Mouse (Mus musculus): ENCODE results near the gene Ctc1. TPM values are rescaled to one million over a fixed set of nuclear protein-coding genes. Genes with fewer than 3 reads are reported as not detected.

The Ctc1 gene
- polyA plus RNA-seq, 1 experiment, result 47.0 TPM

DNA sequence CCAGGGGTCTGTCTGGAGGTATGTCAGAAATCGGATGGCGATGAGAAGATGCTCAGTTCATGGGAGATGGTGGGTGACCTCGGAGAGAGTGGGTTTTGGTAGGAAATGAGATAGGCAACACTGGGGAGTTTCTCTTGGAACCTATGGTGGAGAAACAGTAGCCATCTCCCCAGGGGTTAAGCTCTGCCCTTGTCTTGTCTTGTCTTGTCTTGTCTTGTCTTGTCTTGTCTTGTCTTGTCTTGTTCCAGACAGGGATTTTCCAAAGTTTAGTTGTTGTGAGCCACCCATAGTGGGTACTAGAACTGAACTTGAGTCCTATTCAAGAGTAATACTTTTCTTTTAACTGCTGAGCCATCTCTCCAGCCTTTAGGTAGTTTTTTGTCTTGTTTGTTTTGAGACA, 10.9 kb downstream of the Ctc1 start:
- H3K4me3 ChIP-seq (ENCODE audit: insufficient read depth, low read length), result no peak overlapping the region
- no peaks in the 10 kb centered on the region for H3K4me1 ChIP-seq (ENCODE audit: control insufficient read depth, insufficient read depth, low read length)
- TF ChIP-seq CTCF (IDR thresholded peaks at IDR 0.05; ENCODE audit: extremely low read depth, insufficient read depth, low read length) (no peak), POLR2A (IDR thresholded peaks at IDR 0.05; ENCODE audit: extremely low read depth, insufficient read depth, low read length) (no peak)
- no peak overlapping the region for H3K27ac ChIP-seq (ENCODE audit: insufficient read depth, low read length)

DNA sequence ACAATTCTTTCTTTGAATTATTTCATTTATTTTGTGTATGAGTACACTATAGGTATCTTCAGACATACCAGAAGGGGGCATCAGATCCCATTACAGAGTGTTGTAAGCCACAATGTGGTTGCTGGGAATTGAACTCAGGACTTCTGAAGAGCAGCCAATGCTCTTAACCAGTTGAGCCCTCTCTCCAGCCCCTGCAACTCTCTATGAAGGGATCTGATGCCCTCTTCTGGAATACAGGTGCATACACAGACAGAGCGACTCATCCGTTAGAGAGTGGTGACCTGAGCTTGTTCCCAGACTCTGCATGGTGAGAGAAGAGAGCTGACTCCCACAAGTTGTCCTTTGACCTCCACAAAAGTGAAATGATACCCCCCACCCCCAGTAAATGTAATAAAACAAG, 13.1 kb downstream of the Ctc1 start:
- Histone ChIP-seq H3K4me1 (ENCODE audit: control insufficient read depth, insufficient read depth, low read length) (no peaks in the 10 kb centered on the region), H3K27ac (ENCODE audit: insufficient read depth, low read length) (no peak overlapping the region), H3K4me3 (ENCODE audit: insufficient read depth, low read length) (no peak overlapping the region)
- TF ChIP-seq POLR2A (IDR thresholded peaks at IDR 0.05; ENCODE audit: extremely low read depth, insufficient read depth, low read length), result no peak
- peak; percentile 32 for TF ChIP-seq CTCF (IDR thresholded peaks at IDR 0.05; ENCODE audit: extremely low read depth, insufficient read depth, low read length)

- H3K27ac ChIP-seq (ENCODE audit: insufficient read depth, low read length), result no peak overlapping the region
- TF ChIP-seq CTCF (IDR thresholded peaks at IDR 0.05; ENCODE audit: extremely low read depth, insufficient read depth, low read length), result no peak
- TF ChIP-seq POLR2A (IDR thresholded peaks at IDR 0.05; ENCODE audit: extremely low read depth, insufficient read depth, low read length), result no peak
These were observed 17.8 kb downstream of the Ctc1 start for GRCm38 (mm10) chr11:69033552-69033951.

DNA sequence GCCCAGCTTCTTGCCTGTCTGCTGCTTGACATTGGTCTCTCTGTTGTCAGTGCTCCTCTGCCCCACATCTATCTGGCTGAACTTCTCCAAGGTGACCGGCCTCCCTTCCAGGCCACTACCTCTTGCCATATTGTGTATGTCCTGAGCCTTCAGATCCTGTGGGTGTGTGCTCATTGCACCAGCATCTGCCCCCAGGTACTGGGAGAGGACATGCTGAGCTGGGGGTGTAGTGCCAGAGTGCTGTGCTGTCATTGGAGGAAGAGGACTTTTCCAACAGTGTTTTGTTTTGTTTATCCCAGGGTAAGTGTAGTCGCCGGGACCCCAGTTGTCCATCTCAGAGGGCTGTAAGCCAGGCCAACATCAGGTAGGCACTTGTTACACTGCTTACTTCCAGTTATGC, 18.9 kb downstream of the Ctc1 start:
- Histone ChIP-seq H3K4me1 (ENCODE audit: control insufficient read depth, insufficient read depth, low read length) (0 out of 2 replicates have a peak, but pooled peaks cover 1% of the 10 kb centered on the region), H3K4me3 (ENCODE audit: insufficient read depth, low read length) (no peak overlapping the region), H3K27ac (ENCODE audit: insufficient read depth, low read length) (no peak overlapping the region)
- TF ChIP-seq POLR2A (IDR thresholded peaks at IDR 0.05; ENCODE audit: extremely low read depth, insufficient read depth, low read length) (no peak), CTCF (IDR thresholded peaks at IDR 0.05; ENCODE audit: extremely low read depth, insufficient read depth, low read length) (no peak)

More at GRCm38 (mm10) chr11:69033552-69033951, 17.8 kb downstream of the Ctc1 start:
- H3K4me1 ChIP-seq (ENCODE audit: control insufficient read depth, insufficient read depth, low read length), result 0 out of 2 replicates have a peak, but pooled peaks cover 1% of the 10 kb centered on the region
- no peak overlapping the region for H3K4me3 ChIP-seq (ENCODE audit: insufficient read depth, low read length)

DNA sequence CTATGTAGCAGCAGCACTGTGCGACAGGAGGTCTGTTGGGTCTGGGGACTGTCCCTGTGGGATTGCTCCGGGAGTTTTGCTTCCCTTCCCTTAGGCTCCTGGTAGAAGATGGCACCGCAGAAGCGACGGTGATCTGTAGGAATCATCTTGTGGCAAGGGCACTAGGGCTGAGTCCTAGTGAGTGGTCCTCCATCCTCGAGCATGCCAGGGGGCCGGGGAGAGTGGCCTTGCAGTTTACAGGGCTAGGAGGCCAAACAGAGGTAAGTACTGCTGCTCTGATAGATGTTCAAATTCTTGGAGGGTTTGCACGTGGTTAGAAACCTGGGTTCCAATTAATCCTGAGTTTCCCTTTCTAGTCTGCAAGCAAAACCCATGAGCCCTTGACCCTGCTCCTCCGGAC, 19.7 kb downstream of the Ctc1 start:
- Histone ChIP-seq H3K27ac (ENCODE audit: insufficient read depth, low read length) (peak overlapping the region; percentile 14), H3K4me1 (ENCODE audit: control insufficient read depth, insufficient read depth, low read length) (0 out of 2 replicates have a peak, but pooled peaks cover 1% of the 10 kb centered on the region), H3K4me3 (ENCODE audit: insufficient read depth, low read length) (no peak overlapping the region)
- no peak for TF ChIP-seq CTCF (IDR thresholded peaks at IDR 0.05; ENCODE audit: extremely low read depth, insufficient read depth, low read length)

DNA sequence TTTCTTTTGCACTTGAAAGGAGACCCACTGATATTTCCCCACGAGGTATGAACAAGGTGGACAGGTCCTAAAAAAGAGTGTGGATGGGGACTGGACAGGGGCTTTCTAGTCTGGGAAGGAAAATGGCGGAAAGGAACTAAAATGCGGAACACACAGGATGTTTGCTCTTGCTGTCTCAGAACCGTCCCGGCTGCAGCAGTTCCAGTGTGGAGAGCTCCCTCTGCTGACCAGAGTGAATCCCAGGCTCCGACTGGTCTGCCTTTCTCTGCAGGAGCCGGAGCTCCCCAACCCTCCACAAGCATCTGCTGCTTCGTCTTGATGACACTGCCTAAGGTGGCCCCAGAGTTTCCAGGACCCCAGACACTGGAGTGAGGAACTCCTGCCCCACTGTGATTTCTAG, 20.1 kb downstream of the Ctc1 start:
- peak; percentile 75 for TF ChIP-seq CTCF (IDR thresholded peaks at IDR 0.05; ENCODE audit: extremely low read depth, insufficient read depth, low read length)
- TF ChIP-seq POLR2A (IDR thresholded peaks at IDR 0.05; ENCODE audit: extremely low read depth, insufficient read depth, low read length), result peak; percentile 58; the same call in 1 of the 2 replicates
- peak overlapping the region; percentile 14 for H3K27ac ChIP-seq (ENCODE audit: insufficient read depth, low read length)
- 0 out of 2 replicates have a peak, but pooled peaks cover 1% of the 10 kb centered on the region for H3K4me1 ChIP-seq (ENCODE audit: control insufficient read depth, insufficient read depth, low read length)
- no peak overlapping the region; the same call in 1 of the 2 replicates for H3K4me3 ChIP-seq (ENCODE audit: insufficient read depth, low read length)

DNA sequence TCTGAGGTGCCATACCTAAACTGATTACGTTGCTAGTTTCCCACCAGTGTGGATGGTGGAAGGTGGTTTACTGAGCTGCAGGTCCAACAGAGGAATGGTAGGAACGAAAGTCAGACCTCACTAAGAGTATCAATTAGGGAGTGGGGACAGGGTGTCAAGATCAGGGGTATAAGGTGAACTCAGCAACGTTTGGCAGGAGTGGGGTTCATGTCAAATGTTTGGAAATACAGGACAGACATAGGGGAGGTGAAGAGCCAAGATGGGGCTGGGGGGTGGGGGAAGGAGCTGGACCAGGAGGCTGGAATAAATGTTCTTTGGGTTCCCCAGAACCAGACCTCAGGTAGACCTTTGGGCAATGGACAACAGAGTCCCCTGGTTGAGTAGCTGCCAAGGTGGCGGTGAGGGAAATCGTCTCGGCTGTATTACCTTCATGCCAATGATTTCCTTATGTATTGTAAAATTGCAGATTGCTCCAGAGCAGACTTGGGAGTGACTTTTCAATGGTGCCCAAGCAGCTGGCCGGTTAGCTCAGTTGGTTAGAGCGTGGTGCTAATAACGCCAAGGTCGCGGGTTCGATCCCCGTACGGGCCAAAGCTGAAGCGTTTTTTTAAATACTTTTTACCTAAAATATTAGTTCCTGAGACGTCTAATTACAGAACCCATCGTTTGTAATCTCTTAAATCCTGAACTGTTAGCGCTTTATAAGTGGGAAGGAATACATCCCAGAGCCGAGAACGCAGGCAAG, 20.9 kb downstream of the Ctc1 start:
- peak overlapping the region; percentile 20; the same call in 1 of the 2 replicates for H3K27ac ChIP-seq (ENCODE audit: insufficient read depth, low read length)
- TF ChIP-seq CTCF (IDR thresholded peaks at IDR 0.05; ENCODE audit: extremely low read depth, insufficient read depth, low read length) (no peak), POLR2A (IDR thresholded peaks at IDR 0.05; ENCODE audit: extremely low read depth, insufficient read depth, low read length) (0 out of 2 replicates have a peak, but pooled peaks have one; percentile 23)
- peak overlapping the region; percentile 73 for H3K4me3 ChIP-seq (ENCODE audit: insufficient read depth, low read length)
- 0 out of 2 replicates have a peak, but pooled peaks cover 1% of the 10 kb centered on the region for H3K4me1 ChIP-seq (ENCODE audit: control insufficient read depth, insufficient read depth, low read length)

DNA sequence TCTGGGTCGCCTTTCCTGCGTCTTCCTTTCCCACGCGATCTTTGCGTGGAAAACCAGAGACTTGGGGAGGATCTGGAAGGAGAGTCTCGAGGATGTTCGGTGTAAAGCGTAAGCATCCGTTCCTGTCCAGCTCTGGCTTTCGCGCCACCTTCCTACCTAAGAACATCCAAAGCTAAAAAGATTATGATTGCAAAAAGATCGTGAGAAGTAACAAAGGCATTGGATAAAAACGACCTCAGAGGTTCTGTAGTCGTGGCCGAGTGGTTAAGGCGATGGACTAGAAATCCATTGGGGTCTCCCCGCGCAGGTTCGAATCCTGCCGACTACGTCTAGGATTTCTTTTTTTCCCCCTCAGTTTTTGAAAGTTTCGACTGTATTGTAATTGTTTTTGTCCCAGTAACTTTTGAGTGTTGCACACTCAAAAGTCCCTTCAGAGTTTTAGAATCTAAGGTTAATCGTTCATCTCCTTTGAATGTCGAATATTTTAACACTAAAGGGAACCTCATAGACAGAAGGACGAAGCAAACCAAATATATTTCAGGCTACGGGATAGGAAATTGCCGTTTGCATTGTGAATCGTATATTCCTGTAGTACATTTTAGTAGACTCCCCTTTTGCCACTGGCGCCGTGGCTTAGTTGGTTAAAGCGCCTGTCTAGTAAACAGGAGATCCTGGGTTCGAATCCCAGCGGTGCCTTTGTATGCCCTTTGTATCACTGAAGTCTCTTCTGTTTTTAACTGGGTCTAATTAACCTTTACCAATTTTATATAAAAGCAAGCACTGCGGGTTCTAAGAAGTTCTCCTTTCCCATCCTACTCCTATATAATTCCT, 21.7 kb downstream of the Ctc1 start:
- Histone ChIP-seq H3K27ac (ENCODE audit: insufficient read depth, low read length) (peak overlapping the region; percentile 20; the same call in 1 of the 2 replicates), H3K4me1 (ENCODE audit: control insufficient read depth, insufficient read depth, low read length) (0 out of 2 replicates have a peak, but pooled peaks cover 1% of the 10 kb centered on the region), H3K4me3 (ENCODE audit: insufficient read depth, low read length) (peak overlapping the region; percentile 73)
- TF ChIP-seq CTCF (IDR thresholded peaks at IDR 0.05; ENCODE audit: extremely low read depth, insufficient read depth, low read length) (no peak), POLR2A (IDR thresholded peaks at IDR 0.05; ENCODE audit: extremely low read depth, insufficient read depth, low read length) (no peak)

GRCm38 (mm10) chr11:69038173-69038572, 22.5 kb downstream of the Ctc1 start:
- no peak for TF ChIP-seq POLR2A (IDR thresholded peaks at IDR 0.05; ENCODE audit: extremely low read depth, insufficient read depth, low read length)
- no peak for TF ChIP-seq CTCF (IDR thresholded peaks at IDR 0.05; ENCODE audit: extremely low read depth, insufficient read depth, low read length)
- Histone ChIP-seq H3K27ac (ENCODE audit: insufficient read depth, low read length) (no peak overlapping the region), H3K4me1 (ENCODE audit: control insufficient read depth, insufficient read depth, low read length) (0 out of 2 replicates have a peak, but pooled peaks cover 1% of the 10 kb centered on the region), H3K4me3 (ENCODE audit: insufficient read depth, low read length) (no peak overlapping the region)
